In the genomic region with DNA sequence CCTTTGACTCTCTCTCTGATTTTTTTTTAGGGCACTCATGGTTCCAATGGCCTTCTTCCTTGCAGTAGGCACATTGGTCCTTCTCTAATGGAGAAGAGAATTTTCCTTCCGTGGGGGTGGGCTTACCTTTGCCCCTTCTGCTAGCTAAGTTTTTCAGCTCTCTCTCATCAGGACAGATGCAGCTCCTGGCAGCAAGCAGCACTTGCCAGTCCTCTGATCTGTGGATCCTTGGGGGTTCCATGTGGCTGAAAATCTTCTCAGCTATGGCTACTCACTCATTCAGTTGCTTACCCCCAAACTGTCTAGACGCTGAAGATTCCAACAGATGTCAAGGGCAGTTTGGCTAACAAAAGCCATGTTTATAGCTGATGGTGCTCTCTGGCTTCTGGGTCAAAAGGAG, we compare ENCODE assay signal across 39 mouse cellular contexts. TPM values are rescaled to one million over a fixed set of nuclear protein-coding genes. Genes with fewer than 3 reads are reported as not detected.
"Had no signal": no experiment of that assay in that cellular context is flagged by ENCODE, and none has a peak within 500 bp of the region (broad histone marks: within the 10 kb centered on the region; RNA-seq: fewer than 3 reads in every experiment).

No protein-coding gene starts in this region.

- H3K36me3 ChIP-seq: heart, embryonic 13.5 days; heart, embryonic 15.5 days; hindbrain, embryonic 10.5 days; hindbrain, embryonic 12.5 days; intestine, embryonic 15.5 days; limb, embryonic 10.5 days; limb, embryonic 12.5 days had no signal

- ATAC-seq: hindbrain, embryonic 16.5 days; inflammation-experienced regulatory T-cells, adult 6 months; intestine, embryonic 15.5 days; intestine, postnatal 0 days had no signal

- H3K9ac ChIP-seq: heart, embryonic 13.5 days; heart, embryonic 15.5 days; hindbrain, embryonic 12.5 days; hindbrain, embryonic 14.5 days; intestine, embryonic 15.5 days; limb, embryonic 12.5 days; liver, embryonic 14.5 days had no signal

- H3K27me3 ChIP-seq: heart, embryonic 13.5 days; heart, embryonic 15.5 days; hindbrain, embryonic 12.5 days; intestine, embryonic 15.5 days; limb, embryonic 12.5 days had no signal

- DNase-seq: gastrocnemius, adult 2 months; gastrocnemius, postnatal 10 days; gastrocnemius, postnatal 25 days; heart, postnatal 14 days; heart, postnatal 36 days; kidney, adult 18-20 months; kidney, adult 8-10 months; kidney, postnatal 10 days; kidney, postnatal 25 days; kidney, postnatal 4 days; liver had no signal

- H3K4me1 ChIP-seq: intestine, embryonic 15.5 days had no signal

- H3K9me3 ChIP-seq: heart, embryonic 13.5 days; heart, embryonic 15.5 days; hindbrain, embryonic 10.5 days; hindbrain, embryonic 12.5 days; intestine, embryonic 15.5 days; limb, embryonic 10.5 days; limb, embryonic 12.5 days had no signal

- H3K27ac ChIP-seq: gastrocnemius, adult 2 months; heart, embryonic 13.5 days; heart, embryonic 15.5 days; hindbrain, embryonic 10.5 days; hindbrain, embryonic 12.5 days; hindbrain, embryonic 14.5 days; intestine, embryonic 15.5 days; layer of hippocampus, adult 2 months; left cerebral cortex, adult 2 months; limb, embryonic 10.5 days; limb, embryonic 12.5 days; liver, embryonic 14.5 days had no signal

- H3K4me3 ChIP-seq: gastrocnemius, adult 2 months; heart, embryonic 13.5 days; heart, embryonic 15.5 days; hindbrain, embryonic 10.5 days; hindbrain, embryonic 12.5 days; intestine, embryonic 15.5 days; layer of hippocampus, adult 2 months; left cerebral cortex, adult 2 months; limb, embryonic 10.5 days; limb, embryonic 12.5 days had no signal

- H3K4me2 ChIP-seq: heart, embryonic 11.5 days; heart, embryonic 13.5 days; heart, embryonic 15.5 days; hindbrain, embryonic 12.5 days; hindbrain, embryonic 14.5 days; intestine, embryonic 15.5 days; limb, embryonic 12.5 days had no signal

RNA-seq across cellular contexts. Expression of a gene that starts 23.7 kb away (rescaled TPM):
- total RNA-seq: granulocyte monocyte progenitor cell, adult 5-6 weeks; layer of hippocampus, adult 2 months had no signal
- polyA plus RNA-seq: inflammation-experienced regulatory T-cells, adult 6 months had no signal

RNA-seq across cellular contexts. Expression of a gene that starts 25.0 kb away (rescaled TPM):
- total RNA-seq: gastrocnemius, adult 2 months; gastrocnemius, postnatal 10 days; gastrocnemius, postnatal 25 days; gastrocnemius, postnatal 4 days; granulocyte monocyte progenitor cell, adult 5-6 weeks; heart, adult 8-10 months; heart, postnatal 14 days; heart, postnatal 36 days; layer of hippocampus, adult 2 months; layer of hippocampus, postnatal 10 days; layer of hippocampus, postnatal 25 days; left cerebral cortex, adult 2 months; left cerebral cortex, postnatal 14 days; left cerebral cortex, postnatal 36 days had no signal
- polyA plus RNA-seq: frontal cortex, adult 2 months; heart, embryonic 11.5 days; heart, embryonic 13.5 days; heart, embryonic 15.5 days; heart, postnatal 0 days; hindbrain, embryonic 10.5 days; hindbrain, embryonic 12.5 days; hindbrain, embryonic 14.5 days; hindbrain, embryonic 16.5 days; inflammation-experienced regulatory T-cells, adult 6 months; intestine, embryonic 15.5 days; intestine, postnatal 0 days; kidney, embryonic 14.5 days; kidney, embryonic 16.5 days; limb, embryonic 10.5 days; limb, embryonic 12.5 days; limb, embryonic 14.5 days; liver, embryonic 14.5 days; liver, embryonic 16.5 days had no signal

RNA-seq across cellular contexts. Expression of a gene that starts 27.7 kb away (rescaled TPM):
- polyA plus RNA-seq: heart, embryonic 11.5 days; heart, embryonic 13.5 days; hindbrain, embryonic 10.5 days; hindbrain, embryonic 12.5 days; hindbrain, embryonic 14.5 days; hindbrain, embryonic 16.5 days; intestine, postnatal 0 days; kidney, embryonic 14.5 days; kidney, embryonic 16.5 days; limb, embryonic 10.5 days; limb, embryonic 12.5 days had no signal

RNA-seq across cellular contexts. Expression of a gene that starts 29.3 kb away (rescaled TPM):
- total RNA-seq: granulocyte monocyte progenitor cell, adult 5-6 weeks; layer of hippocampus, adult 2 months; layer of hippocampus, postnatal 10 days; left cerebral cortex, postnatal 36 days had no signal
- polyA plus RNA-seq: hindbrain, embryonic 12.5 days; hindbrain, embryonic 14.5 days; hindbrain, embryonic 16.5 days; inflammation-experienced regulatory T-cells, adult 6 months; kidney, embryonic 16.5 days; limb, embryonic 10.5 days; limb, embryonic 12.5 days had no signal
